Mouse (Mus musculus) inflammation-experienced regulatory T-cells, adult 6 months (primary cell): ENCODE data around the gene Dhx37. TPM values are rescaled to one million over a fixed set of nuclear protein-coding genes. Genes with fewer than 3 reads are reported as not detected.
"Not testable (repeated sequence)": the region's sequence is repeated elsewhere in the genome, so short reads cannot be mapped to it uniquely, and the experiment has no call there.

Source experiments
- ATAC-seq: one replicate; pipeline ENCODE4 v1.8.0; 2017
- polyA plus RNA-seq, 3 experiments: library from polyadenylated mRNA; unstranded; fragments of 100-300 nt; shearing (Covaris generic); gene quantifications; one replicate each; pipeline ENCODE4 v1.2.1; 2017

Gene Dhx37
- polyA plus RNA-seq, 3 experiments from 2014 or later: 6.9 to 10.2 (median 9.2) TPM

DNA sequence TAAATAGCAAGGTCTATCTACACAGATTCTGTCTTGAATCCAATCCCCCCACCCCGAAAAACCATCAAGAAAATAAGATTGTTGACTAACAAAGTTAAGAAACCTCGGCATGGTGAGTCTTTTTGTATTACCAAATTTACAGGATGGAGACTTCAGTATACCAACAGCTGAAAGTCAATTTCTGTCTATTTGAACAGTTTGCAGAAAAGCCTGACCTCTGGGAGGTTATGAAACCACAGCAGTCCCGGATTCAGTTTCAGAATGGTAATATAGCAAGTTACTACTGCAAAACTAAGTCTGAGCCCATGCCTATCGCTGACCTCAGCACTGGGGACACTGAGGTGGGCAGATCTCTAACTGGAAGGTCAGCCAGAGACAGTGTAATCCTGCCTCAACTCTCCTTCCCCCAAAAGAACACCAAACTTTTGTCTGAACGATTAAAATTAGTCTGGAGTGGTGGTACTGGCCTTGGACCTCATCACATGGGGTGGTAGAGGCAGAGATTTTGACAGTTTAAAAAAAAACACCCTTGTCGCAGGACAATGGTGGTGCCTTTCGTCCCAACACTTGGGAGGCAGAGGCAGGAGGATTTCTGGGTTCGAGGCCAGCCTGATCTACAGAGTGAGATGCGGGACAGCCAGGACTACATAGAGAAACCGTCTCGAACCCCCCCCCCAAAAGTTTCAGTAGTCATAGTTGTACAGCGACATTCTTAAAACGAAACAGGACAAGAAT is 45.4 kb downstream of the Dhx37 start:
- no peak for ATAC-seq

DNA sequence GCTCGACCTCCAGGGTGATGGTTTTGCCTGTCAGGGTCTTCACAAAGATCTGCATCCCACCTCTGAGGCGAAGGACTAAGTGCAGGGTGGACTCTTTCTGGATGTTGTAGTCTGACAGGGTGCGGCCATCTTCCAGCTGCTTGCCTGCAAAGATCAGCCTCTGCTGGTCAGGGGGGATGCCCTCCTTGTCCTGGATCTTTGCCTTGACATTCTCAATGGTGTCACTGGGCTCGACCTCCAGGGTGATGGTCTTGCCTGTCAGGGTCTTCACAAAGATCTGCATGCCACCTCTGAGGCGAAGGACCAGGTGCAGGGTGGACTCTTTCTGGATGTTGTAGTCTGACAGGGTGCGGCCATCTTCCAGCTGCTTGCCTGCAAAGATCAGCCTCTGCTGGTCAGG is 46.6 kb downstream of the Dhx37 start:
- not testable (repeated sequence) for ATAC-seq

DNA sequence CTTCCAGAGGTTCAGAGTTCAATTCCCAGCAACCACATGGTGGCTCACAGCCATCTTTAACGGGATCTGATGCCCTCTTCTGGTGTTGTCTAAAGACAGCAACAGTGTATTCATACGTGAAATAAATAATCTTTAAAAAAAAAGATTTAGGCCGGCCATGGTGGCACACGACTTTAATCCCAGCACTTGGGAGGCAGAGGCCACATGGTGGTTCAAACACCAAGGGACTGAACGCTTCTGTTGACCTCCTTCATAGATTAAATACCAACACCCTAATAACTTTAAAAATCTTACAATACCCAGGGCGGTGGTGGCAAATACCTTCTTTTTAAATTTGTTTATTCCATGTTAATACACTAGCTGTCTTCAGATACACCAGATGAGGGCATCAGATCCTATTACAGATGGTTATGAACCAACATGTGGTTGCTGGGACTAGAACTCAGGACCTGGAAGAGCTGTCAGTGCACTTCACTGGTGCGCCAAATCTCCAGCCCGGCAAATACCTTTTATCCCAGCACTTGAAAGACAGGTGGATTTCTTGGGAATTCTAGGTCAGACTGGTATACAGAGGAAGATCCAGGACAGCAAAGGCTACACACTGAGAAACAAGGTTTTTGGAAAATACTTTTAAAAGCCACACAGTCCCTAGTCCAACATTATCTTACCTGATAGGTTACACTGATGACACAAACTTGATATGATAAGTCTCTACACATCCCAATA is 48.5 kb downstream of the Dhx37 start:
- no peak for ATAC-seq

DNA sequence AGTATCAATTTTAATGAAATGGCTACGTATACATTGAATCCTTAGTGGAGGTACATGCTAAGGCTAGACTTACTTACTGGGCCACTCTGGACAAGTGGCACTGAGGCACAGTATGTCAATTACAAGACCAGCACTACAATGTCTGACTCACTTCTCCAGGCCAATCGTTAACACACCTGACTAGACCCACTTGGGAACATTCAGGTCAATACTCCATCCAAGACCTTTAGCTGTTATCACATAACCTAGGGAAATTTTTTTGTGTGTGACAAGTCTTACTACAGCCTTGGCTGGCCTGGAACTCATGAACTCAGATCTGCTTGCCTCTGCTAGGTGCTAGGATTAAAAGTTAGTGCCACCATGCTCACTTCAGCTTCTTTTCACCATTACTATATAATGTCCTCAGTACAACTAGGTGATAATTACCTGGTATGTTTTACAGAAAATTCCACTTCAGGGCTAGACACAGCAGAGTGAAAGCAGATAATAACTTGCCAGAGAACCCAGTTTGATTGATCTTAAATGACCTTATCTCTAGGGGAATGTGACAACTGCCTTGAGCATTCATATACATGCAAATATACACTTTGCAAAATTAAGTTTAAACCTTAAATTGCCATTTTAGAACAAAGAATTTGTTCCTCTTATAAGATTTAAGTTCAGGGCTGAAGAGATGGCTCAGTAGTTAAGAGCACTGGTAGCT is 49.3 kb downstream of the Dhx37 start:
- ATAC-seq: no peak

DNA sequence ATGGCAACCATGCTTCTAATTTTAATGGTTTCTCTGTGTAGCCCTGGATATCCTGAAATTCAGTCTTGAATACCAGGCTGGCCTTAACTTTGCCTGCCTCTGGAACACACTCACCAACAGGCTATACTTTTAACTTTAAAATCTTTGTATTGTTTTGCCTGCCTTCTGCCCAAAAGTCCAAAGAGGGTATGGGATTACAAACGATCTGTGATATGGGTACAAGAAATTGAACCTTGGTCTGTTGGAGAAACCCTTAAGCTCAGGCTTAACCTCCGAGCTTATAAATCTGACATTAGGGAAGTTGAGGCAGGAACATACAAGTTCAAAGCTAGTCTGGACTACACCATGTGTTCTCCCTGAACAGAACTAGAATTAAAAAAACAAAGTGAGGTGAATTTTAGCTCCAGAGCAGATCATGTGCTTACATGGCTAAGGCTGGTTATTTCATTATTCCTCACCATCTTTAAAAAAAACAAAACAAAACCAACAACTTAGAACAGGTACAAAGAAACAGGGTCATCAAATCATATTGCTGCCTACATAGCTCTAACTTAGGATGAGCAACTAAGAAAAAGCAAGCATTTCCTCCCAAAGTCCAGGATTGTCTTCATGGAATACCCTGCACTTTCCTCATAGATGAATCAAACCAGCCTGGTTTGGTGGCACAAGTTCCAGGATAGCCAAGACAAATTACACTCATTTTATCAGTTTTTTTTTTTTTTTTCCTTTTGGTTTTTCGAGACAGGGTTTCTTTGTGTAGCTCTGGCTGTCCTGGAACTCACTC is 50.1 kb downstream of the Dhx37 start:
- ATAC-seq: no peak

DNA sequence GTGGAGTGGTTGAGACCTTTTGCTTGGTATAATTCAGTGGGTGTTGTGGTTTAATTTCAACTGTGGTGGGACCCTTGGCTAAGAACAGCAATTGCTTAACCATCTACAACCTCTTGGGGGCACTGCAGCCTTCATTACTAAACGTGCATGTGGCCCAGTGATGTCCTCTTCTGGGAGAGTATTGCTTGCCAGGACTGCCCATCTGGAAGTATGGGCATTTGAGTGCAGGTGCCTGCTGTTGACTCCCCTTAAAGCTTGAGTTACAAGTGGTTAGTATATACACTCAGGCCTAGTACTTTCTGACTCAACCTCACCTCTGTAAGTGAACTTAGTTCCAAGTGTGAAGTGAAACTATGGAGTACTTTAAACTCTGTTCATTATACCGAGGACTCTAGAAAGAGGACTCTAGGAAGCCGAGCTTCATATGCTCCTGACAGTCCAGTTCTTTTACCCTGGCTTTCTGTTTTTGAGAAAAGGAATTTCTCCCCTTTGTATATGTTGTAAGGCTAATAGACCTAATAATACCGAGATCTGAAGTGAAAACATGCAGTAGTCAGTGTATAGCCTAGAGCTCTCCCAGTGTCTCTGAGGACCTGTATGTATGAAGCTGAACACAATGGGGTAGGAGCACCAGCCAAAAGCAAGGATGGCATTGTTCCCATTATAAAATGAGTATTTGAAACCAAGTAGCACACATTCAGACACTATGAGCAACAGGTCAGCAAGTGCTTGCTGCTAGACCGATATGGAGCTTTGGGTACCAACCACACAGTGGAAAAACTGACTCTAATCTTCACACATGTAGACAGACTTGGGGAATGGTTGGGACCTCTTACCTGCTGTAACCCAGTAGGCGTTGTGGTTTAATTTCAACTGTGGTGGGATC is 51.0 kb downstream of the Dhx37 start:
- ATAC-seq: peak; percentile 54

DNA sequence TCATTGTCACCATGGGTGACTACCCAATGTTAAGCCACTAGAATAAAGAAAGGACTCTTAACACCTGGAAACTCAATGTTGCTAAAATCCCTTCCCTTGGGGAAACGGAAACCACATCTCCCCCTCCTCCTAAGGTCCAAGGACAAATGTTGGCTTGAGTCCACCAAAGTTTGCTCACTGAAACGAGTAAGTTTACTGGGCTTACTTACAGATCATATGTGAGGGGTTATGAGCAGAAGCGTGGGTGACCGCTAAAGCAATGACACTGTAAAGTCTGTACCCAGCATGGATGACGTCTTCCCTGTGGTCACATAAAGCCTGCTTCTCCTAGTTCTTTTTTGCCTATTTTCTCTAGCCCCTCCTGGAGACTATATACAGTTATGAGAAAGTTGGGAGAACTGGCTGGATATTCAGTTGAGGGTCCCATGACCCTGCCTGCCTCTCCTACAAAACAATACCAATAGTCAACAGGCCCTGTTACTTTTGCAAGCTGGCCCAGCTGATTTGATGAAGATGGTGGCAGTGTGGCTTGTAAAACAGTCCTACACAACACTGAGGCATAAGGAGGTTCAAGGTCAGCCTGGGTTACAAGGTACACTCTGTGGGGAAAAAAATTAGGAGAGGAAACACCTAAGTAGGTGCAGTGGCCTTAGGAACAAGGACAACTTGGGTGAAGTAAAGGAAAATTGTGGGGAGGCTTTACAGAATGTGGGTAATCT is 51.8 kb downstream of the Dhx37 start:
- ATAC-seq: no peak

DNA sequence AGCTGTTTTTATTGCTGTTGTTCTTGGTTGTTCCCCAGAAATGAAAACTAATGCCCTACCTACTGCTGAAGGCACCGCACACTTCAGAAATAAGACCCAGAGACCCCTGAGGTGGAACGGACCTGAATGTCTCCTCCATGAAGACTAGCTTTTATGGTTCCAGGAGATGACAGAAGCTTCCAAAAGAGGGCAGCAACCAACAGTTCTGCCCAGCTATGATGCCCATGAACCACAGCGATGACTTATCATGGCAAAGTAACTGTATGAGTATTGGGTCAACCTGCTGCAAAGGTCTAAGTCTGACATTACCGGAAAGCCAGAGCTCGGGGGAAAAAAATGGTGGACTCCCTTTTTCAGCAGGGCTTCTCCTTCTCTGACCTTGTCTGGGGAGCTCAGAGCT is 55.0 kb downstream of the Dhx37 start:
- no peak for ATAC-seq

DNA sequence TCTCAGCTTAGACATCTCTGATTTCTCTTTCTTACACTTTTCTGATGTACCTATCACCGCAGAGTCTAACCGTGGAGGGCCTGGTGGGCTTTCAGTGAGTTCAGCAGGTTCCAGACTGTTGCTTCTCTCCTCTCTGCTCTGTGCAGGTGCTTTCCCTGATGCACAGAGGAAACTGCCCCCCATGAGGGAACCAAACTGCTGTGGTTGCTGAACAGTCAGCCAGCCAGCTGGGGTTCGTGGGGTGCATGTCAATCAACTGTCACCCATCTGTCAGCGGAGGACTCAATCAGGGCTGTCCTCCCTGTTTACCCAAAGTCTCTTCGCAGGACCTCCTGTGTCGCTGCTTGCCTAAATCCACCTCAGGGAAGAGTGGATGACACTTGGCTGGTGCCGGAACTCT is 56.7 kb downstream of the Dhx37 start:
- no peak for ATAC-seq

DNA sequence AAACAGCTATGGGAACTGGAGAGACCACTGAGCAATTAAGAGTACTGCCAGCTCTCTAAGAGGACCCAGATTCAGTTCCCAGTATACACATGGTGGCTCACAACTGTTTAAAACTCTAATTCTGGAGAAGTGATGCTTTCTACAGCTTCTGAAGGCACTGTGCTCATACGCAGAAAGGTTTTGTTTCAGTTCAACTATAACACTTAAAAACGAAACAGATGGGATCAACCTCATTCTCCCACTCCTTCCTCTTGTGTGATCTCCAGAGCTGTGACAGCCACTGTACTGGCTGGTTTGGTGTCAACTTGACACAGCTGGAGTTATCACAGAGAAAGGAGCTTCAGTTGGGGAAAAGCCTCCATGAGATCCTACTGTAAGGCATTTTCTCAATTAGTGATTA is 58.0 kb downstream of the Dhx37 start:
- peak; percentile 56 for ATAC-seq

DNA sequence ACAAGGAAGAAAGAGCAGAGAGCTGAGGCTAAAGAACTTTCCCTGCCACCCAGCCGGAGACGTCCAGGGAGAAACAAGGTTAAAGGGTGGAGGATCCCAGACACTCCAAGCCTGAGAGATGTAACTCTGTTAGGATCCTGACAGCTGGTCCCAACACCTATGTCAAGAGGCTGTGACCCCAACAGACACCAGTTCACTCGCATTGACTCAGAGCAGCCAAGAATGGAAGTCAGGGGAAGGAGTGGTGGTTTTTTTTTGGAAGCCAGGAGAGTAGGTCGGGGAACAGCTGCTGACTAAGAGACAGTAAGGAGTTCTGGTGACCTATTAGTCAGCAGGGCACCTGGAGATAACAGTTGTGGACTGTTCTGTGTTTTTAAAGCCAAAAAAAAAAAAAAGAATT is 61.9 kb downstream of the Dhx37 start:
- no peak for ATAC-seq

DNA sequence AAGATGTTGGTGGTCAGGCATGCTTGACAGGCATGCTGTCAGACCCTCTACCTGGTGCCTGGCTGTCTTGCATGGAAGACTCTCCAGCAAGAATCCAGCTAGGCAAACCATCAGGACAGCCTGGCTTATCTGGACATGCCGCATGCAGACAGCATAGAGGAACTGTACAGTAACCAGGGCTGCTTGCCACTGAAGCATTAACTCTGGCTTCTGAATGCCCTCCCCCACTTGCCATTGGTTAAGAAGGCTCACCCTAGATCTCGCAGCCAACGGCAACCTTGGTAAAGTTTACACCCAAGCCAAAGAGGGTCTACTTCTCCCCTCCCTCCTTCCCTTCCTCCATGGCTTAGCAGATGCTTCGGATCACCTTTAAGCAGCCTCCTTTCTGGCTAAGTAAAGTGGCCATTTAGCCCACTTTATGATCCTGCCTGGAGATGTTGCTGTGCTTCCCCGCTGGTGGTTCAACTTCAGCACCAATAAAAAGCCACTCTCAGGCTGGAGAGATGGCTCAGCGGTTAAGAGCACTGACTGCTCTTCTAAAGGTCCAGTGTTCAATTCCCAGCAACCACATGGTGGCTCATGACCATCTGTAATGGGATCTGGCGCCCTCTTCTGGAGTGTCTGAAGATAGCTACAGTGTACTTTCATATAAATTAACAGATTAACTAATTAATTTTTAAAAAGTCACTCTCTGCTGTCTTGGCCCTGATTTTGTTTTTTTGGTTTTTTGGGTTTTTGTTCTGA is 62.8 kb downstream of the Dhx37 start:
- ATAC-seq: no peak

DNA sequence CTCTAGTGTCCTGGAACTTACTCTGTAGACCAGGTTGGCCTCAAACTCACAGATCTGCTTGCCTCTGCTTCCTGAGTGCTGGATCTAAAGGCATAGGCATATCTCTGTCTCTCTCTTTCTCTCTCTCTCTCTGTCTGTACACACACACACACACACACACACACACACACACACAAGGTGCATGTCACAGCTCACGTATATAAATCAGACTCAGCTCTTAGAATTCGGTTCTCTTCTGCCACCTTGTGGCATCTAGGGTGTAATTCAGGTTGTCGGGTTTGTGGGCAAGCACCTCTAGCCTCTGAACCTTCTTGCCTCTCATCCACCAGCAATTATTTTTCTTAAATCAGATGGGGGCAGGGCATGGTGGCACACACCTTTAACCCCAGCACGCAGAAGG is 65.4 kb downstream of the Dhx37 start:
- ATAC-seq: peak; percentile 77

DNA sequence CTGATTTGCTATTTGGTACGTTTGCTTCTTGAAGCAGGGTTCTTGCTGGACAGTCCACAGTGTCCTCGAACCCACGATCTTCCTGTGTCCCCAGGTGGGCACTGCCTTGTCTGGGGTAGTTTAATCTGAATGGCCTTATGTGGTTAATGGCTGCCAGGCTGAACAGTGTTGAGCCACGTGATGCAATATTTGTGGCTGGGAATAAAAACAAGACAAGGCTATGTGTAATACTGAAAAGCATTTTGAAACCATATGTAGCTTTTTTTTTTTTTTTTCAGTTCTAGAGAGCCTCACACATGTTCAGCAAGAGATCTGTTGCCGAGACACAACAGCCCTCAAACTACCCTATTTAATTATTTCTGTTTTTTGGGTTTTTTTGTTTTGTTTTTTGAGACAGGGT is 65.8 kb downstream of the Dhx37 start:
- no peak for ATAC-seq

DNA sequence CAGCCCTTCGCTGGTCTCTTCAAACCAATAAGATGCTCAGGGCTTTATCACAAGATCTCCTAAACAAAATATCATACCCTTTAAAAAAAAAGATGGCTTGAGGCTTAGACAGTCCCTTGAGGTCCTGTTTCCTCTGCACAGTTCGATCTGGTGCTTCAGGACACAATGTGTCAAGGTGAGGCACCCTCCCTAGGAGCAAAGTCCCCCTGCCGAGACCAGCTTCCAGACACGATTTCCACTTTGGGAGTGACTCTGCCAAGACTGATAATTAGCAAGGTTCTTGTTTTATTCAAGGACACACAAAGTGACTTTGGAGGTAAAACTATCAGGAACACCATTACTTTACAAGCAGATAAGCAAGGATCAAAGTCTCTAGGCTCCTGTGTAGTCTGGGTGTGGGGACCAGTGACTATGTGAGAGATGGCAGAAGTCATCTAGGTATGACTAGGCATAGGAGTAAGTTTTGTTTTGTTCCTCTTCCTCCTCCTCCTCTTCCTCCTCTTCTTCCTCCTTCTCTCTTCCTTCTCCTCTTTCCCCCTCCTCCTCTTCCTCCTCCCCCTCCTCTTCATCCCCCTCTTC is 69.0 kb downstream of the Dhx37 start:
- ATAC-seq: no peak

DNA sequence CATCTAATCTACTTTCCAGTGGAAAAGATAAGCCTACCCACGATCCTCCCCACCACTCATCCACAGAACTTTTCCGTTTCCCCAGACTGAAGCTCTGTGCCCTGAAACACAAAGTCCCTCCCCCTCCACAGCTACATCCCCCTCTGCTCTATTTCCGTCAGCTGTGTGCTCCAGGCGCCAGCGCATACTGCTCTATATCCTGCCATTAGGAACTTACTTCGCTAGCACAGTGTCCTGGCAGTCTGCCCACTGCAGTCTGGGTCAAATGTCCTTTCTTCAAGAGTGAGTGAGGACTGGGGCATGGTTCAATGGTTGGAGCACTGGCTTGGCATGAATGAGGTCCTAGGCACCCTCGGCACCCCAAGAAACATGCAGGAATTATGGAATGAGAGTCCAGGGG is 70.0 kb downstream of the Dhx37 start:
- no peak for ATAC-seq
